Mouse (Mus musculus) brown adipose tissue, adult 24 weeks (tissue): Measurements from ENCODE around the gene Trim26. TPM values are rescaled to one million over a fixed set of nuclear protein-coding genes. Genes with fewer than 3 reads are reported as not detected.

Experiments used
- H3K27ac ChIP-seq: fragments of 200-500 bp; replicated peaks from 2 replicates; pipeline ENCODE4 v1.5.1; 2012; ENCODE audit warnings: low read depth, mild to moderate bottlenecking, low read length
- H3K4me1 ChIP-seq: fragments of 200-500 bp; 2 replicates; pipeline ENCODE4 v1.6.1; 2012; ENCODE audit warnings: low read length, mixed read lengths; ENCODE audit not compliant: control insufficient read depth, insufficient read depth, insufficient read length
- H3K4me3 ChIP-seq: fragments of 200-500 bp; 2 replicates; pipeline ENCODE4 v1.5.1; 2012; ENCODE audit warnings: low read depth, mild to moderate bottlenecking, low read length, moderate library complexity; ENCODE audit not compliant: insufficient read depth
- polyA plus RNA-seq: library from polyadenylated mRNA; stranded (reverse); fragments of >200 nt; gene quantifications from 2 replicates; pipeline ENCODE4 v1.2.4, GENCODE M21; 2012; ENCODE audit not compliant: missing spikeins, insufficient read depth, insufficient read length

Trim26 gene
- polyA plus RNA-seq, 1 experiment = 17.1 TPM

DNA sequence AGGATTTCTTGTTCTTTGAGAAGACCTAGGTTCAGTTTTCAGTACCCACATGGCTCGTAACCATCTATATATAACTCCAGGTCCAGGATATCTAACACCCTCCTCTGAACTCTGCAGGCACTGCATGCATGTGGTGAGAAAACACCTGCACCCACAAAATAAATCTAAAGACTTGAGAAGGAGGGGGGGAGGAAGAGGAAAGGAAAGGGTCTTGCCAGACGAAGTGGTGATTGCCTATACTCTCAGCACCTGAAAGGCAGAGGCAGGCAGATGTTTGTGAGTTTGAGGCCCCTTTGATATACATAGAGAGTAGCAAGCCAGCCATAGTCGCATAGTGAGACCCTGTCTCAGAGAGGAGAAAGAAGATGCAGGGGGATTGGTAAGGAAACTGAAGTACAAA is 3.0 kb downstream of the Trim26 start:
- peaks cover 12% of the 10 kb centered on the region; the same call in 1 of the 2 replicates for H3K4me1 ChIP-seq

DNA sequence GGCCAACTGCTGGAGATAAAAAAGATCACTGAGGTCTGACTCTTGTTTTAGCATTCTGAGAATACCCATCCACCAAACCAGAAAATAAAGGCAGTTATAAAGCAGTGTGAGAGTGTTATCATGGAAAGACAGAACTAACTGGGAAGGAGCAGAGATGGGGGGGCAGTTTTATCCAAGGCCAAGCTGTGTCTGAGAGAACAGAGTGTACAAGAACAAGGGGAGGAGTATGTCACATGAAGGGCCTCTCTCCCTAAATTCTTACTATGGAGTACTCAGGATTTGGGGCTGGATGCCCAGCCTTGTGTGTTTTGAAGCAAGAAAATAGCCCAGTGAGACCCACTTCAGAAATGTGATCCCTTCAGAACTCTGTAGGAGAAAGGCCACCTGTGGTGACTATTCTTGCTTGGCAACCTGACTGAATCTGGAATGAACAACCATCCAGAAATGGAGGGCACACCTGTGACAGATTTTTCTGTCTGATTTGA is 4.1 kb downstream of the Trim26 start:
- no peak overlapping the region for H3K4me3 ChIP-seq
- H3K27ac ChIP-seq = no peak overlapping the region
- peaks cover 13% of the 10 kb centered on the region; the same call in 1 of the 2 replicates for H3K4me1 ChIP-seq

More for the DNA sequence above, 3.0 kb downstream of the Trim26 start:
- Histone ChIP-seq H3K4me3 (no peak overlapping the region), H3K27ac (no peak overlapping the region)

DNA sequence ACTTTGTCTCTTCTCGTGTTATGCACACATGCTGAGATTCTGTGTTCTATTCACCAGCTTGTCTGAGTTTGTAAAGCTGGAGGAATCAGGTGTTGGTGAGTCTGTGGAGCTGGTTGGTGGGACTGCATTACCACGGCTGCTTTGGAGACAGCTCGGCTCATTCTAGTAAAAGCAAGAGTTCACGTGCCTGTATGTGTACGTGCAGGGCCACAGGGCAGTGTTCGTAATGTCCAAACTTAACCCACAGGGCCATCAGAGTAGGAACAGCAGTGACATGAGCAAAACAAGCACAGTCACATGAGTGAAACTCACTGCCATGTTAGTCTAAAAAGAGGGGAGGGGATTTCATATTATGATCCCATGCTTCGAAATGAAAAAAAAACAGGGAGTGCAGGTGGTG is 6.8 kb downstream of the Trim26 start:
- H3K27ac ChIP-seq = no peak overlapping the region
- no peak overlapping the region for H3K4me3 ChIP-seq
- H3K4me1 ChIP-seq = peaks cover 11% of the 10 kb centered on the region; the same call in 1 of the 2 replicates

DNA sequence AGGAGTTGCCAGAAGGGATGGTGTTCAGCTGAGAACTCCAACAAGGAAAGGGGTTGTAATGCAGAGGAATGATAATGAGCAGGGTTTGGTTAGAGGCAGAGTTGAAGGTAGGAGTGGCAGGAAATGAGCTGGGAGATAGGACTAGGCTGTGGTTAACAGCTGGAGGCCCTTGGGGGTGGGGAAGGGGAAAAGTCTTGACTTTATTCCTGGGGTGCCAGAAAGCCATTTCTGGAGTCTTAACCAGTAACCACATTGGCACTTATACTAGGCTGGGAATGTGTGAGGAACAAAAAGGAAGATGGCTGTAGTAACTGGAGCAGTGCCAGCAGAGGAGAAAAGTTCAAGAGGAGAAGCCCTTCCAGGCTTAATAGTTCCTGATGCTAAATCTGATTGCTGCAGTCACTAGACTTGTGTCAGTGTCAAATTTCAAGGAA is 7.4 kb downstream of the Trim26 start:
- Histone ChIP-seq H3K4me3 (no peak overlapping the region), H3K27ac (peak overlapping the region; percentile 33; the same call in 1 of the 2 replicates), H3K4me1 (peaks cover 13% of the 10 kb centered on the region; the same call in 1 of the 2 replicates)

DNA sequence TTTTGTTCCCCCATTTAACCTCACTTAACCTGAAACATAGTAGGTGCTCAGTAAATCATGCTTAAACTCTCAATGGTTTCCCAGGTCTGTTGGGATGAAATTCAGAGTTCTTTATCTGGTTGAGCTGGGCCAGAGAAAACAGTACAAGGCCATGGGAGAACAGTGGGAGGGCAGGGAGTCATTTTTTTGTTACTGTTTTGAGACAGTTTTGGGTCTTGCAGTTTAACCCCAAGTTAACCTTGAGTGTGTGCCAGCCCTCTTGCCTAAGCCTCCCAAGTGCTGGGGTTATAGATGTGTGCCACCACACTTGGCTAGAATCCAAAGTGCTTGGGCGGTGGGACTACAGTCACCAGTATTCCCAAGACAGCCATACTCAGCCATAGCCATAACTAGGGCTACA is 7.8 kb downstream of the Trim26 start:
- H3K4me1 ChIP-seq = peaks cover 13% of the 10 kb centered on the region; the same call in 1 of the 2 replicates
- no peak overlapping the region for H3K4me3 ChIP-seq
- H3K27ac ChIP-seq = no peak overlapping the region

DNA sequence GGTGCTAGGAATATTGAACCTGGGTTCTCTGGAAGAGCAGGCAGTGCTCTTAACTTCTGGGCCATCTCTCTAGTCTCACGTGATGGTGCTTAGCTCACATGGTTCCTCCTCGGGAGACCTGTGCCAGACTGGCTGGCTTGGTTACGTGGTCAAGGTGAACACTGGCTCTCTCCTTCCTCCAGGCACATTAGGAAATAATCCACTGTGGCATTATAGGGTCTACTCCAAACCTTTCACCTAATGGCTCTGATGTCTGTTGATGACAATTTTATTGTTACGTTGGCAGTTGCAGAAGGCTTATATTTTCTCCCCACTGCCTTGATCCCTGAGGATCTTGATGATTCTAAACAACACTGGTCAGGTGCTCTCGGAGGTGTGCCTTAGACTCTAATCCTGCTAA is 12.0 kb downstream of the Trim26 start:
- Histone ChIP-seq H3K4me1 (peaks cover 10% of the 10 kb centered on the region; the same call in 1 of the 2 replicates), H3K27ac (no peak overlapping the region), H3K4me3 (no peak overlapping the region)

DNA sequence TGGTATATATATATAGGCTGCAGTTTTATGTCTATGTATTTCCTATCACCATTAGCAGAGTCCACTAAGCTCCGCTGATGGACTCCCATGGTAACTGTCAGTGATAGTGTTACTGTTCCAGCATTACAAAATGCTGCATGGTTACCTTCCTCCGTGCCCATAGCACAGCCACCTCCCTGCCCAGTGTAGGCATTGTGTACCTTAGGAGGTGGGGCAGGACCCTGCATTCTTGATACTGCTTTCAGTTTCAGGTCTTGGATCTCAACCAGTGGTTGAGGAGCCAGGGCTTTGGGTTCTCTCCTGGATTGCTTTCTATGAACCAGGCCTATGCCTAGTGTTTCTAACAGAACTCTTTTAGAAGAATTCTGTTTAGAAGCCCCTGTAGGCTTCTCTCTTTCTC is 13.1 kb downstream of the Trim26 start:
- Histone ChIP-seq H3K4me3 (no peak overlapping the region), H3K27ac (no peak overlapping the region), H3K4me1 (0 out of 2 replicates have a peak, but pooled peaks cover 5% of the 10 kb centered on the region)

DNA sequence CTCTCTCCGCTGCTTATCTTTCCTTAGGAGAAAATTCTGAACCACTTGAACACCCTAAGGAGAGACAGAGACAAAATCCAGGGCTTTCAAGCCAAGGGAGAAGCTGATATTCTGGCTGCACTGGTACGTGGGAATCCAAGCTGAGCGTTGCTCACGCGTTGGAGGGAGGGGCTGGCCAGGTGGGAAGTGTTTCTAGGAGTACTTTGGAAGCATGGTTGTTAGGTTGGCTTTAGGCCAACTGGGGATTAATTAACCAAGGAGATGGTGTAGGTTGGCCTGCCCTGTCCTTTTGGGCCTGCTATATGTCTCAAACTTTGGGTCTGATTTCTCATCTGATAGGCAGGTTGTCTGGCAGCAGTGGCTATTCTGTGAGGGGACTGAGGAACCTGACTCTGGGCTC is 14.3 kb downstream of the Trim26 start:
- Histone ChIP-seq H3K27ac (no peak overlapping the region), H3K4me3 (no peak overlapping the region), H3K4me1 (0 out of 2 replicates have a peak, but pooled peaks cover 2% of the 10 kb centered on the region)

DNA sequence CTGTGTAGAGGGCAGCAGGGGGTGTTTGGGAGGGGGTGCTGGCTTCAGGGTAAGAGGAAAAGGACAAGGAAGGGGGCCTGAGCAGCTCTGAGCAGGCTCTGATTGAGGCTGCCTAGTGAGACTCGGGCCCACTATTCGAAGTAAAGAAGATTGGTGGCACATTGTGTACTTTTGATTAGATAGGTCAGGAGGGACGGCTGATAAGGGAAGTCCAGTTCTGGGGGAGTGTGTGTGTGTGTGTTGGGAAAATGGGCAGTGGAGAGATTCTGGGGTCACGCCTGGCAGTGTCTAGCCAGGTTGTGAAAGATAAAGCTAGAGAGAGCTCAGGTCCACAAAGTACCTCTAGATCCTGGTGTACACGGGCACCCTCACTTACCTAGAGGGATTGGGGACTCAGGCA is 14.7 kb downstream of the Trim26 start:
- Histone ChIP-seq H3K4me1 (0 out of 2 replicates have a peak, but pooled peaks cover 2% of the 10 kb centered on the region), H3K4me3 (no peak overlapping the region), H3K27ac (no peak overlapping the region)

DNA sequence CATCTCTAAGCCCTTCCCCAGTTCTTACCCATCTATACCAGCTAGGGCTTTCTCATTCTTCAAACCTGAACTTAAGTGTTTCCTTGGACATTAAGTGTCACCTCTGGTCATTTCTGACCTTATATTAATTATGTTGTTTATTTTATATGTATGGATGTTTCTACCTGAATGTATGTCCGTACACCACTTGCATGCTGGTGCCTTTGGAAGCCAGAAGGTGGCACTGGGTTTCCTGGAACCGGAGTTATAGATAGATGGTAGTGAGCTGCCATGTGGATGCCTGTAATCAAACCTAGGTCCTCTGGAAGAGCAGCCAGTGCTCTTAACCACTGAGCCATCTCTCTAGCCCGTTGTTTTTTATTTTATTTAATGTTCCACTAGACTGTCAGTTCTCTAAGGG is 18.6 kb downstream of the Trim26 start:
- no peaks in the 10 kb centered on the region for H3K4me1 ChIP-seq

DNA sequence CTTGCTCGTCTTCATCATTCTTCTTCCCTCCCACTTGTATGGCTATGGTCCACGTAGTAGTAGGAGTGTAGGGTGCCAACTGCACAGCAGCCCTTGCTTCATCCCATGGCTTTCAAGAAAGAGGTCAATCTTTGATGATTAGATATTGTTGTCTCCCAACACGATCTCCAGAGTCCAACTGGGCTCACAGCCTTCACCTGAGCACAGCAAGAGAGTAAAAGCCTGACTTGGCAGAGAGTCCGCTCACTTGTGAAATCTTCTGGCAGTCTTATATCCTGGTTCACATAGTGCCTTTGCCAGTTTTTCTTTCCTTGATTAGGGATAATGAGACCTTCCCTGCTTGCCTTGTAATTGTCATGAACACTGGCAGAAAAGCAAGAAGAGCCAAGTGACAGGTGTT is 19.3 kb downstream of the Trim26 start:
- H3K4me3 ChIP-seq = no peak overlapping the region
- no peak overlapping the region for H3K27ac ChIP-seq
- H3K4me1 ChIP-seq = no peaks in the 10 kb centered on the region

More for the DNA sequence above, 18.6 kb downstream of the Trim26 start:
- H3K27ac ChIP-seq = no peak overlapping the region
- H3K4me3 ChIP-seq = no peak overlapping the region

DNA sequence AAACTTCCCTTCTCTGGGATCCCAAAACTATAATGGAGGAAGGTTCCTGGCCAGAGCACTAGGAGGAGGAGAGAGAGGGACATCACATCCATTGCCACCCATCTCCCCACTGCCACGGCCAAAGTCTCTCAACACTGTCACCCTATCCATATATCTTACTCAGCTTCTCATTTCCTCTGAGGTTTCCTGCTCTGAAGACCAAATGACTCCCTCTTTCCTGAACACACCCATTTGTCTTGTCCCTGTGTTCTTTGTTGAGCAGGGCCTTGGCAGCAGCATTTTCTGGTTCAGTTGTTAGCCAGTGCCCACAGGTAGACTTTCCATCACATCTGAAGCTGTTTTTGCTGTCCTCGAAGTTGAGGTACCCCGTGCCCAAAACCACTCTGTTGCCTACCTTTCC is 21.2 kb downstream of the Trim26 start:
- H3K4me1 ChIP-seq = no peaks in the 10 kb centered on the region
- no peak overlapping the region for H3K4me3 ChIP-seq
- no peak overlapping the region for H3K27ac ChIP-seq

DNA sequence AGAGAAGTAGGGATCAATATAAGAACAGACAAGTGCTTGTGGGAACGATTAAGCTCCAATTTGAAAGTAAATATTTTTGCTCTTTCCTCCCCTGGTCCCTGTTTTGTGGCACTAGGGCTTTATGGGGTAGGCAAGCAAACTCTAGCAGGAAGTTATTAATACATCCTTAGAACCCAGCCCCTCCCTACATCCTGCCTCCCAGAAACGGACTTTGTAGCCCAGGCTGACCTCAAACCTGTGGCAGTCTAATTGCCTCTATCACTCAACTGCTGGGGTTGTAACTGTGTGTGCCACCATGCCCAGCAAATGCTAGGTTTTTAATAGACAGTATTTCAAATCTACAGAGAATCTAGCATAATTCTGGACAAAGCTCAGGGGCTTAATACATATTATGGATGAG is 24.7 kb downstream of the Trim26 start:
- no peak overlapping the region for H3K4me3 ChIP-seq
- H3K27ac ChIP-seq = no peak overlapping the region

DNA sequence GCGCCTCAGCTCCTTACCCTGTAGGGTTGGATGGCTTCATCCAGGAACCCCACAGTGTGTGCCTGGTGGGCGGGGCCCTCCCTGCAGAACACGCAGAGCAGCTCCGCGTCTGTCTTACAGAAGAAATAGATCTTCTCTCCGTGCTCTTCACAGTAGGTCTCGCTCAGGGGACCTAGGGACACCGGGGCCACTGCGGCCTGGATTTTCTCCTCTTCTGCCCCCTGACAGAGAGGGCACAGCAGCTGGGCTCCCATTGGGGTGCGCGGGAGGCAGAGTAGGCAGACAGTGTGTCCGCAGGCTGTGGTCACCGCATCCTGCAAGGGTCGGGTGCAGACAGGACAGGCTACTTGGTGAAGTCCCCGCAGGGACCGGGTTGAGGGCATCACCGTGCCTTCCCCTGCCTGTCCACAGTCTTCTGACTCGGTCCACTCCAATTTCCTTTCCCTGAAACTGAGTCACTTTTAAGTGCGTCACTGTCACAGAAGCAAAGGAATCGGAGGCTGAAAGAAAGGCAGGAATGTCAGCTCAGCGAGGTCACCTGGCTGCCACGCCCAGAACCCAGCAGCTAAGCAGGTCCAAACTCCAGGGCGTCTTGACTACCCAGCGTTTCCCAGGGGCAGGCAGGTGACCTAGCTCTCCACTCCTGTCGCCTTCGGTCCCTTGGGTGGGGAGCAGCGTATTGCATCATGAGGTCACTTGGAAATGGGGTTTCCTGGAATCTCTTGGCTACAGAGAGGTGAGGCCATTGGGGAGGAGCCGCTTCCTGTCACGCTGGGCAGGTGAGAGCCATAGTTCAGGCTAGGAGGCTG is 30.0 kb downstream of the Trim26 start, which contains the start of gene Trim15:
Gene Trim15, minus strand, starts transcription at position 492 of the 809 bp plus-strand sequence.
- H3K4me1 ChIP-seq = no peaks in the 10 kb centered on the region
- H3K27ac ChIP-seq = no peak within 1 kb of the TSS
- no peak within 1 kb of the TSS for H3K4me3 ChIP-seq

More for the DNA sequence above, 24.7 kb downstream of the Trim26 start:
- H3K4me1 ChIP-seq = no peaks in the 10 kb centered on the region

DNA sequence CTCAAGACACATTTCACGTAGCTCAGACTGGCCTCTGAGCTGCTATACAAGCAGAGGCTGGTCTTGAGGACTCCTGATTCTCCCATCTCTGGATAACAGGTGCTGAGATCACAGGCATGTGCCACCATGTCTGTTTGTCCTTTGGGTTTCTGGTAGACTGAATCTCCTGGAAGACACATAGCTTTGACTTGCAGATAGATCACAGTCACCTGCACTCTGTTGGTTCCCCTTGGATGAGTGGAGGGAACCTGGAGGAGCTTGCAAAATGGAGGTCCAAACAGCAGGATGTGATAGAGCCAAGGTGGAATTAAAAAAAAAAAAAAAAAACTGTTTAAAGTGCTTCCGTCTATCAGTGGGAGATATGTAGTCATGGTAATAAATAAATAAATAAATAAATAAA is 31.9 kb downstream of the Trim26 start:
- H3K27ac ChIP-seq = no peak overlapping the region
- H3K4me3 ChIP-seq = no peak overlapping the region
- H3K4me1 ChIP-seq = no peaks in the 10 kb centered on the region
